Mouse (Mus musculus): Measurements from ENCODE around the gene Rph3al.
A peak's percentile ranks its signal among the peaks of the same experiment; 100 is the strongest.

The Rph3al gene

GRCm38 (mm10) chr11:75796536-75797246 is 141.5 kb downstream of the Rph3al start:
- DNase-seq = no peak

DNA sequence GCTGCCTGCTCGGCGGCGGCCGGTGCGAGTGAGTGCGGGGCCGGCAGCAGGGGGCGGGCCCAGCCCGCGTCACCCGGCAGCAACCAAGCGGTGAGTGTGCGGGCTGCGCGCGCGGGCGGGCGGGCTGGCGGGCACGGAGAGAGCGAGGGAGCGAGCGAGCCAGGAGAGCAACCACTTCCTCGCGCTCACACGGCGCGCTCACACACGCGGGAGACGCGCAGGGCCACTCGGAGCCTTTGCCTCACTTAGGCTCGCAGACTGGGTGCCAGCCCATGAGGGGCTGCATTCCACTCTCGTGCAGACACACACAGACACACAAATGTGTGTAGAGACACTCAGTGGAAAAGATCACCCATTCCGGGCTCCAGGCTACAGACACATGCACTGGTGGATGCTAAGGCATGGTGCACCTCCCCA is 142.2 kb downstream of the Rph3al start, which contains the start of gene Doc2b:
Gene Doc2b (minus strand): TSS at position 21 of the 417 bp plus-strand sequence.
- DNase-seq = no peak

GRCm38 (mm10) chr11:75795321-75795636 is 142.9 kb downstream of the Rph3al start:
- DNase-seq = no peak

GRCm38 (mm10) chr11:75794602-75795320 is 143.5 kb downstream of the Rph3al start:
- DNase-seq = no peak

DNA sequence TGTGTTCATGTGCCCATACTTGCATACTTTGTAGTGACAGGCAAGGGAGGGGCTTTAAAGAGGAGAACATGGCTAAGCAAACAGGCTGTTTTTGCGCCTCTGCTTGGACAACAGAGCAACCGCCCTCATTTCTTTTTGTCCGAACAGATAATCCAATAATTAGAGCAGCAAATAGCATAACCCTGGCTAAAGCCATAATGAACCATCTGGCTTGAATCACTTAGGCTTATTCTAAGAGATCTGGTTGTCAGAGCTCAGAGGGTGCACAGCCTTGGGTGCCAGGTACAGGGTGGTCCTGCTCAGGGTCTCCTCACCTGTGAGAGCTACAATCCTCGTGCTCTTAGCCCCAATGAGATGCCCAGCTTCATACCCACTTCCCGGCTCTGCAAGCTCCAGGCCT is 144.9 kb downstream of the Rph3al start:
- no peak for DNase-seq

DNA sequence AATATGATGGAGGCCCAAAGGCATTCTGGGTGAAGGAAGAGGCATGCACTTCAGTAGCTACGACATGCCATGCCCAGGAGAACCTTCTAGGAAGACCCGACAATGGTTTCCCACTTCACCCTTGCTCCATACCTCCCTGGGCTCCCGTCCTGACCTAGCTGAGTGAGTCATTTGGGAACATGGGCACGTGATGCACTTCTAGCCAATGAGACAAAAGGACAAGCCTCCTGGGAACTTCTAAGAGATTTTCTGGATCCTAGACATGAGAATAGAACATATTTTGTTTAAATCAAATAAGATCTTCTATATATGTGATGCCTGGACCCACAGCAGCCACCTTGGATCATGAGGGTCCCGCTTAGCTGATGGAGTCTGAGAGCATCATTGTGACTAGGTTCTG is 145.7 kb downstream of the Rph3al start:
- no peak for DNase-seq

- DNase-seq = no peak
Measured at GRCm38 (mm10) chr11:75785897-75786296, 152.3 kb downstream of the Rph3al start.

GRCm38 (mm10) chr11:75783799-75784198 is 154.4 kb downstream of the Rph3al start:
- no peak for DNase-seq

DNA sequence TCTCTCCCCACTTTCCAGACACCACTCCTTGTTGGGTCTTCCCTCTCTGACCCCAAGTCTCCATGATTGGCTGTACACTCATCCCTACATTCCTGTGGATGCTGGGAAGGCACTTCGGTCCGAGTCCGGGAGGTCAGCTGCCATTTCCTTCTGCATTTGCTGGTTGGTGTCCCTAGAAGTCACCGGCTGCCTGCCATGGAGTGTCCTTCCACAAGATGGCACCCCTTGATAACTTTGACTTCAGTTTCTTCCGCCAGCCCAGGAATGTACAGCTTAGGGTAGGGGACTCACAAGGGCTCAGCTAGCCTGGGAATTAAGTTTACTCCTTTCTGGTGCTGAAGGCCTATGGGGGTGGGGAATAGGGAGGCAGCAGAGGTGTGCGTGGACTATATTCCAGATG is 156.3 kb downstream of the Rph3al start:
- peak; percentile 64 for DNase-seq

Measured in thymus, postnatal 25 days (tissue).